Mouse (Mus musculus): ENCODE data around the gene Cdhr3. TPM values are rescaled to one million over a fixed set of nuclear protein-coding genes. Genes with fewer than 3 reads are reported as not detected.
"Not testable (repeated sequence)": the region's sequence is repeated elsewhere in the genome, so short reads cannot be mapped to it uniquely, and the experiment has no call there.

The Cdhr3 gene
- total RNA-seq, 2 experiments from 2014 or later = 1.0 to 2.2 TPM

DNA sequence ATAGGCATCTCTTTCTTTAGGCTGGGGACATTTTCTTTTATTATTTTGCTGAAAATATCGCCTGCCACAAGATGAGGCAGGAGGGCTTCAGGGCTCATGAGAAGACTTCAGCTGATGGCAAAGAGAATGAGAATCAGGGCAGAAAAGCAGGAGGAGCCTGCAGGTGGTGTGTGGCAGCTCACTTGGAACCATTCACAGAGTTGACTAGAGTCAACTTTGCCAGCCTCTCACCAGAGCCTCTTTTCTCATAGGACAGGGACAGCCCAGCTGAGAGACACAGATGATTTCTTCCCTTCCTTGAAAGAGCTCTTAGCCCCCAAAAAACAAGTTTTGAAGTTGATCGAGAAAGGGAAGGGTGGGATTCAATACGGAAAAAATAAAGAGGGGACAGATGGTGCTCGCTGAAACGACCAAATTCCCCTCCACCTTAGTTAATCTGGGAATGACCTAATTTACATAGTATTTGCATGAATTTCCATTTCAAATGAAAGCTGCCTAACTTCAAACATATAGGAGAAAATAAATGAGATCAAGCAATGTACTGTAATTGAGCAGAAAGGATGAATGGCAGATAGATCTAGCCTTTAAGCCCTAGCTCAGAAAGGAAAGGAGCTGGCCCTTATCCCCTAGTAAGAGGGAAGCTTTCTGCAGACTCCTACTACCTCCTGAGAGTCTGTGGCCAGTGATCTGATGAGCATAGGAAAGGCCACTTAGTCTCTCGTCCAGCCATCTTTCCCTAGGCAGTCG, 78.5 kb downstream of the Cdhr3 start:
- intact Hi-C loops (cut with DNase I) = loop anchor here (5.0 kb wide), 2 partner anchors 62 to 102 kb away; partner anchors contain the start of gene Sypl

DNA sequence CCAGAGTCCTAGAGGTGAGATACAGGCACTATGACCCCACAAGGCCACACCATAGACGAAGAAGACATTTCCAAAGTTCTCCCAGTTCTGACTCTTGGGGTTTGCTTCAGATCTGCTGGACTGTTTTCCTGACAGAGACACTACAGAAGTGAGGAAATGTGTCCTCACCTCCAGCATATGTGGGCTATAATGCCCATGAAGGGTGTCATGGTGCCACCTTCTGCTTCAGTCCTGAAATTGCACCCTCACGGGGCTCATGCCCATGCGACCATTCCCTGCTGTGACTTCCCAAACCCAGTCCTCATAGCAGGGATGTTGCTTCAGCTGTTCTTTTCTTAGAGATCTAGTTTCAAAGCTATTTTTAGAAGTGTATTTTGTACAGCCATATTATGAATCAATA, 82.6 kb downstream of the Cdhr3 start:
- no peak for DNase-seq (ENCODE audit: low spot score in 2 of 2)
- intact Hi-C loops (cut with DNase I) = loop anchor here (5.0 kb wide), 2 partner anchors 58 to 98 kb away; partner anchors contain the start of gene Sypl

More for the DNA sequence above, 78.5 kb downstream of the Cdhr3 start:
- DNase-seq (ENCODE audit: low spot score in 2 of 2) = no peak

DNA sequence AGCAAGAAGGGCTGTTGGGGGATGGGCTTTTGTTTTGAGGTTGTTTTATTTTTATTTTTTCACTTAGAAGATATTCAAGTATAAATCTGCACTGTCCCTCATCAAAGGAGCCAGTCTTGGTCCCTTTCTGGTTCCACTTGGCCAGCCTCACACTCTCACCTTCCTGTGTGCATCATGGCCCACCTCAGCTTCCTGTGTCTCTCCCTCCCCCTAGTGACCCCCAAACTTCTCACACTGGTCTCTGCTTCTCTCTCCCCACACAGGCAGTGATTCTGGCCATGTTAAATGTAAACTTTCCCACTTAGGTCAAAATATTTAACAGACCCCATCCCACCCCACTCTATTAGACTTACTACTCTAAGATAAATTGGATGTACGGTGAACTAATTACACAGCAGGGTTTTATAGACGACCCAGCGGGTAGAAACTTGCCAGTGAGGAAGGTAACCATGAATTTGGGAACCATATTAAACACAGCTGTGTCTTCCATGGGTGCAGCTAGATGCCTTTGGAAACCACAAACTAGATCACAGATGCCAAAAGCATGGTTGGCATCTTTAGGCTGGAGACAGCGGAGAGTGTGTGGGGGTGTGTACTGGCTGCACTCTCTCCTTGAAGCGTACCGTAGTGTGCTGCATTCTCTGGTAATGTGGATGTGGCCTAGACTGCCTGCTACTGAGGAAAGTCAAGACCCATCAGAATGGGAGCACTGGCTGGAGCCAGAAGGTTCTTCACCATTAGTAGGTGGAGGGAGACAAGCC, 83.3 kb downstream of the Cdhr3 start:
- no peak for DNase-seq (ENCODE audit: low spot score in 2 of 2)
- intact Hi-C loops (cut with DNase I) = no loop called here

DNA sequence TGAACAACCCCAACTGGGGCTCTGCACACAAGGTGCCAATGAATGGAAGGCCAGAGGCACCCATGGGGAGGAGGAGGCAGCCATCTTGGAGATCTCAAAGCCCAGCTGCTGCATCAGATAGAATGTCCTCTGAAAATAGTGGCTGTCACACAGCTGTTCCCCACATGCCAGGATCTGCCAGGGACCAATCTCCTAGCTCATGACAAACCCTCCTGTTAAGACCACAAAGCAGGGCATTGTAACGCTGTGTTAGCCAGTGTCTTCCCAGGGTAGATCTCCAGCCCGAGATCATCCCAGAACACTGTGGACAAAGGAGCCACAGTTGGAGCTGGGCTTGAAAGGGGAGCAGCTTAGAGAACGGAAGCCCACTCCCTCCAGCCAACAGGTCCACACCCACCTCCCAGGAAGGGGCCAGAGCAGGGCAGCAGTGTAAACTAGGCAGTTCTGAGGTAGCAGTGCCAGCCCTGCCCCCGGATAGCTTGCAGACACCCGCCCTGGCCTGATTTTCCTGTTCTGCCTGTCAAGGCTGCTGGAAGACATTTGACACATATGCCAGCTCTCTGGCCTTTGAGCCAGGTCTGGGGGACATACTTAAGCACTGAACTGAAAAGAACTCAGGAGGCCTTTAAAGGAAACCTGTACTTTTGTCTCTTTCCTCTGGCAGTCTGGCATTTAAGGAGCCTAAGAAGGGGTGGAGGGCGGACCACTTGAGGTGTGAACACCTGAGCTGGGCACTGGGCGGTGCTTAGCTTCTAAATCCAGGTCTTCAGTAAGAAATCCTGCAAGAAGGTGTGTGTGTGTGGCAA, 84.2 kb downstream of the Cdhr3 start:
- intact Hi-C loops (cut with DNase I) = no loop called here
- no peak for DNase-seq (ENCODE audit: low spot score in 2 of 2)

DNA sequence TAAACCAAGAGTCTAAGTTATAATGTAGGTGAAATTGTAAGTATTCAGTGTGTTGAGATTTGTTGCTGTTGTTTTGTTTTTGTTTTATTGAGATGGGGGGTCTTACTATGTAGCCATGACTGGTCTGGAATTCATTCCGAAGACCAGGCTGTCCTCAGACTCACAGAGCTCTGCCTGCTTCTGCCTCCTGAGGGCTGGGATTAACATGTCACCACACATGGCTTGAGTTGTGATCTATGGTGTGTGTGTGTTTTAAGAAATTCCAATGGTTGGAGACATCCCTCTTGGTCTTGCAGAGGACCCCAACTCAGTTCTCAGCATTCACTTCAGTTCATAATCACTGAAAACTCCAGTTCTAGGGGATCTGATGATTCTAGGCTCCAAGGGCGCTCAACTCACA, 85.5 kb downstream of the Cdhr3 start:
- intact Hi-C loops (cut with DNase I) = no loop called here
- no peak for DNase-seq (ENCODE audit: low spot score in 2 of 2)

DNA sequence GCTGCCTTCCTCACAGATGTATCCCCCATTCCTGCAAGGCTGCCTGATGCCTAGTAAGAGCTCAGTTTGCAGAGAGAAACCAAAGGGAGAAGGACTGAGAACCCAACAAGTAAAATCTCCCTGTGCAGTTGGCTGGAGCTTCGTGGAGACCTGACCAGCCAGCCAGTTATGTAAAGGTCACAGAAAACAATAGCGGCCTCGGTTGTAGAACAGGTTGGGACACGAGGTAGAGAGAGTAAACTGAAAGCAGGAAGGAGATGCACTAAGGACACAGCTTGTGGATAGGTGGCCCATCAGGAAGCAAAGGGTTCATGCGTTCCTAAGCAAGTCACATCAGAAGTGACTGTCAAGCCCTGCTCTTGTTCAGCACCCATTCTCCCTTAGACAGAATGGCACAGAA, 86.8 kb downstream of the Cdhr3 start:
- intact Hi-C loops (cut with DNase I) = no loop called here

DNA sequence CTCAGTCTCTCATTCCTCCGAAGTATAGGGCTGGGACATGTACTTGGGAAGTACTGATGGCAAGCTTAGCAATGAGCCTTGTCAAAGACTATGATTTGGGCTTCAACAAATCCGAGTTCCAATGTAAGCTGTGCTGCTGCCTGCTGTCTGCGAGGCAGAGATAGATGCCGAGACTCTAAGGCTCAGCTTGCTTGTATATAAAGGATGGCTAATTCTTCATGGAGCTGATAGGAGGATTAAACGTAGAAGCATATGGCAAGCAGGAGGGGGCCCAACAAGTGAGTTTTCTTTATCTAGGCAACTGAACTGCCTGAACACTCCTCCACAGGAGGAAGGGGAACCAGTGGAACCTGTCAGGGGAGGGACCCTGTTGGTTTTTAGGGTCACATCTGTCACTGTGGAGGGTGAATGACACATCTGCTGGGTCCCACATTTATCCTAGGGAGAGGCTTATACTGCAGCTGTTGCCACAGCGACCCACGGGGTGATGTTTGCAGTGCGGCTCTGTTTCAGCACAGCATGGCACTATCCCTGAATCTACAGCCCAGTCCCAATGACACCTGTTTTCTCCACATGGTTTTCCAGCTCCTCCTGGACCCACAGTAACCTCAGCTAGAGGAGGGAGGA, 89.2 kb downstream of the Cdhr3 start:
- intact Hi-C loops (cut with DNase I) = no loop called here
- DNase-seq (ENCODE audit: low spot score in 2 of 2) = no peak

More for the DNA sequence above, 86.8 kb downstream of the Cdhr3 start:
- no peak for DNase-seq (ENCODE audit: low spot score in 2 of 2)

DNA sequence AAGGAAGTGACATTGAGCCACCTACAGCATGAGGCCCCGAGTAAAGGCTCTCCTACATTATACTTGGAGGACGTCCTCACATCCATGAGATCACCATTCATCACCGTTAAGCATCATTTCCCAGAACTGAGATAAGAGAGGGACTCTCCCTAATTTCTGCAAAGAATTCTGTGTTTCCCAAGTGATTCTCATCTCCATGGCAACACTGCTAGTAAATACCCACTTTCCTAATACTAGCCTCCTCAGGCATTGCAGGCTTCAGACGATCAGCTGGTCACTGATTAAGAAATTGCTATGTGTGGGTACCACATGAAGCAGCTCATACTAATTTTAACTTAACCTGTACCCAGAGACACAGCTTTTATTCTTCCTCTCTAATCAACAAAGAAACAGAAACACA, 92.3 kb downstream of the Cdhr3 start:
- intact Hi-C loops (cut with DNase I) = no loop called here
- DNase-seq (ENCODE audit: low spot score in 2 of 2) = no peak

DNA sequence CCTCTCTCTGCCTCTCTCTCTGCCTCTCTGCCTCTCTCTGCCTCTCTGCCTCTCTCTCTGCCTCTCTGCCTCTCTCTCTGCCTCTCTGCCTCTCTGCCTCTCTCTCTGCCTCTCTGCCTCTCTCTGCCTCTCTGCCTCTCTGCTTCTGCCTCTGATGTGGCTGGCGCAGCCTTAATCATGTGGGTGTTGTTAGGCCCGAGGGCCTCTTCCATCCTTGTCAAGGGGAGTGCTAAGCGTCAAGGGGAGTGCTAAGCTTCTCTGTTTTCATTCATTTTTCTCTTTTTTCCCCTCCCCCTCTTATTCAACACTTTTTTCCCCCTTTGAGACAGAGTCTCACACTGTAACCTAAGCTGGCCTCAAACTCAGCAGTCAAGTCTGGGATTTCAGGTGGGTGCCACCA, 92.9 kb downstream of the Cdhr3 start:
- intact Hi-C loops (cut with DNase I); DNase-seq (ENCODE audit: low spot score in 2 of 2): not testable (repeated sequence)

DNA sequence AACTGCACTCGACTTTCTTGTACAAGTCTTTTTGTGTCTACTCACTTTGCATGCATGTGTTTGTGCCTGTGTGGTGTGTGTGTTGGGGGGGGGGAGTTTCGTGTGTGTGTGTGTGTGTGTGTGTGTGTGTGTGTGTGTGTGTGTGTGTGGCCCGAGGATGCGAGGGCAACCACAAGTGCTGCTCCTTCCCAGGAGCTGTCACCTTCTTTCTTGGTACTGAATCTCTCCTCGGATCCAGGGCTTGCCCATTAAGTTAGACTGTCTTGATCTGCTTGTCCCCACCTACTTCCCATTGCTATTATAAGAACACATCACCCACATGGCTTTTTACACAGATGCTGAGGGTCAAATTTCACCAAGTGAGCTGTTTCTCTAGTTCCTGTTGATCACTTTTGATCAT, 93.9 kb downstream of the Cdhr3 start:
- intact Hi-C loops (cut with DNase I) = no loop called here
- no peak for DNase-seq (ENCODE audit: low spot score in 2 of 2)

DNA sequence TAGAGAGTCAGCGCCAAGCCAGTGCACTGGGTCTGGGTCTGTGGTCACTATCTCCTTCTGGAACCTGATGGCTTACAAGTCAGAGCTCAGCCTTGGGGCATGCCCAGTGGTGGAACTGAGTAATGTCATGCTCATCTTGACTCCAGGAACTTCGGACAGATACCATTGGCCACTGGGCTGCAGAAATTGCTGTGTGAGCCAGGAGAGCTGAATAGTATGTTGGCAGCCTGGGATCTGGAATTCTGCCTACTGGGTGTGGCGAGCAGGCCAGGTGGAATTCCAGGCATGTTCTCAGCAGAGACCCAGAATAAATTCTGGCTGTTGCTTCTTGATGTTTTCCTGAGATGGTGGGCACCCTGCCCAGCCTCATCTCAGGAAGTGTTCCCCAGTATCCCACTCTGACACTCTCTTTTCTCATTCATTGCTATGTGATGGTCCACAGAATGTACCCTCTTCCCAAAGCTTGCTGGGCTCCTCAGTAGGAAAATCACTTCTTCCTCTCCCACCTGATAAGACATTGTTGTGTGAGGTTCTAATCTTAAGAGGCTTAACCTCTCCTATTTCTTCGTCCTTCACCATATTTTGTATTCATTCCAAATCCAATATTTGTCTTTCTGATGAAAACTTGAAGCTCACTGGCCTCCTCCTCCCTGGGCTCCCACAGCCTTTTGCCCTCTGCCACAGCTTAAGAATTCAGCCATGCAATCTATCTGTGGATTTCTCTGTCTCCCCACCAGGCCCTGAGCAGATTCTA, 97.4 kb downstream of the Cdhr3 start:
- intact Hi-C loops (cut with DNase I) = no loop called here
- DNase-seq (ENCODE audit: low spot score in 2 of 2) = no peak

DNA sequence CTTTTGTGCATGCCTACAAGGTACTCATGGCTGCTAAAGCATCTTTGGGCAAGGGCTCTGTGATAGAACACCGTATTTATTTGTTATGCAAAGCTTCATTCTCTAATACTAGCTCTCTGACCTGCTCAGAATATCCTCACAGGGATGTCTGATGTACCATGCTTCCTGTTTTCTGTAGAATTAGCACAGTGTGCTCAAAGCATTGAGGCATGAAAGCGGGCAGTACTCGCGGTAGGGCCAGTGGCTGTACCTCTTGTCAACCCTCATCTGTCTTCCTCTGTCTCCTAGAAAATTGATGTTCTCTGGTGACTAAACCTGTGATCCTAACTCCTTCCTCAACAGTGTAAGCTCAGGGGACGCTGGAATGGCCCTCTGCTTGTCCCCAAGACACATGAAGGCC, 98.6 kb downstream of the Cdhr3 start:
- no peak for DNase-seq (ENCODE audit: low spot score in 2 of 2)

DNA sequence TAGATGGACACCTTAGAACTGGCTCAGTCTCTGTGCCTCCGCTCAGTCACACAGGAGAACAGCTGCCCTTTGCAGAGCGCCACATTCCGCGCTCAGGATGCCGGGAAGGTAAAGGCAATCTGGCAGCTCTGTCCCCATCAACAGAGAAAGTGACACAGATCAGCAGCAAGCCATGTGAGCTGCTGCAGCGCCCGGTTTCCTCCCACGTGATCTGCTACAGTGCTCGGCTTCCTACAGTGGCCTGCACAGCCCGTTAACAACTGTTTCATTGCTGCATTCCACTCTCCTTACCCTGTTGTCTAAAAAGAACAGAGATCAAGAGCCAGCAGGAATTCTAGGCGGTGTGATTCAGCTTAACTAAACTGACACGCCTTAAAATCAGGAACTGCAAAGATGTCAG, 102.9 kb downstream of the Cdhr3 start:
- DNase-seq (ENCODE audit: low spot score in 2 of 2) = peak in 1 of 2 experiments; percentile 19
- intact Hi-C loops (cut with DNase I) = loop anchor here (5.0 kb wide), 1 partner anchor 37 kb away; the partner anchor contains the start of gene Sypl

More for the DNA sequence above, 98.6 kb downstream of the Cdhr3 start:
- intact Hi-C loops (cut with DNase I) = no loop called here

DNA sequence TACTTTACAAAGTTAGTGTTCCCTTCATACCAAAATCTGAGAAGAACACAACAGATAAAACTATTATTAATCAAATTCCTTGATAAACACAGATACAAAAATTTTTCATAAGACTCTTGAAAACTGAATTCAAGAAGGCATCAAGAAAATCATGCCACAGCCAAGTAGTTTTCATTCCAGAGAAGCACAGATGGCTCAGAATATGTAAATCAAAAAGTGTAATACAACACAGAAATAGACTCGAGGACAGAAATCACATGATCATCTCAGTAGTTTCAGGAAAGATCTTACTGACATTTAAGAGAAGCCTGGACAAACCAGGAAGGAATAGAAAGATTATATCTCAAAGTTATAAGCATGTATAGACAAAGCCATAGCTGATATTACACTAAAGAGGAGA, 106.4 kb downstream of the Cdhr3 start:
- no peak for DNase-seq (ENCODE audit: low spot score in 2 of 2)
- intact Hi-C loops (cut with DNase I) = loop anchor here (5.0 kb wide), 1 partner anchor 34 kb away; the partner anchor contains the start of gene Sypl

Small RNA genes within 50 kb of the gene (microRNA-seq; reads per million reads assigned to microRNA genes)
- not detected for gene Gm22904

Other genes with a start within 250 kb of the Cdhr3 start
- 10 to 100 TPM; 34.9 to 37.2 TPM for gene Sypl, start 139.0 kb downstream of the Cdhr3 start, total RNA-seq (2021)
- gene Atxn7l1, start 54.8 kb upstream of the Cdhr3 start, total RNA-seq (2021) = 10 to 100 TPM; 49.8 to 67.5 TPM

Data from left cerebral cortex, postnatal 36 days (tissue).